Mouse (Mus musculus) MEL (cell line): ENCODE results near the gene Gm26965. TPM values are rescaled to one million over a fixed set of nuclear protein-coding genes. Genes with fewer than 3 reads are reported as not detected.
A peak's percentile ranks its signal among the peaks of the same experiment; 100 is the strongest.

Source experiments
- BHLHE40 ChIP-seq: IDR thresholded peaks from 2 replicates; pipeline ENCODE4 v1.6.1; 2012; ENCODE audit warnings: low read depth, mild to moderate bottlenecking, inconsistent platforms, low read length, improper control_type of control experiment, borderline replicate concordance
- GABPA ChIP-seq: IDR thresholded peaks from 2 replicates; pipeline ENCODE4 v1.6.1; 2012; ENCODE audit warnings: low read depth, mild to moderate bottlenecking, inconsistent platforms, low read length, improper control_type of control experiment, moderate library complexity
- MAFK ChIP-seq: IDR thresholded peaks from 2 replicates; pipeline ENCODE4 v1.6.1; 2011; ENCODE audit warnings: low read depth, mild to moderate bottlenecking, low read length, improper control_type of control experiment, borderline replicate concordance
- MAZ ChIP-seq: IDR thresholded peaks from 2 replicates; pipeline ENCODE4 v1.6.1; 2012; ENCODE audit warnings: low read depth, mild to moderate bottlenecking, inconsistent platforms, low read length, improper control_type of control experiment
- MEF2A ChIP-seq: IDR thresholded peaks from 2 replicates; pipeline ENCODE4 v1.6.1; 2014; ENCODE audit warnings: low read depth, mild to moderate bottlenecking, inconsistent platforms, low read length, improper control_type of control experiment; ENCODE audit not compliant: poor library complexity, insufficient replicate concordance, severe bottlenecking; ENCODE audit errors: extremely low read depth
- NELFE ChIP-seq: IDR thresholded peaks from 2 replicates; pipeline ENCODE4 v1.6.1; 2011; ENCODE audit warnings: low read depth, low read length, improper control_type of control experiment
- POLR2A ChIP-seq, 2 experiments: IDR thresholded peaks; 2 replicates each; pipeline ENCODE4 v1.6.1; 2011 to 2012; ENCODE audit warnings: low read length in 2 of 2, mild to moderate bottlenecking in 2 of 2, control low read depth in 1 of 2, improper control_type of control experiment in 1 of 2, low read depth in 1 of 2, moderate library complexity in 1 of 2; ENCODE audit not compliant: control insufficient read depth in 1 of 2, insufficient read depth in 1 of 2, poor library complexity in 1 of 2
- POLR2AphosphoS2 ChIP-seq: IDR thresholded peaks from 2 replicates; pipeline ENCODE4 v1.6.1; 2011; ENCODE audit warnings: low read length, improper control_type of control experiment
- POLR2AphosphoS5 ChIP-seq: IDR thresholded peaks from 2 replicates; pipeline ENCODE4 v1.6.1; 2012; ENCODE audit warnings: low read depth, borderline replicate concordance, mild to moderate bottlenecking, inconsistent platforms, low read length, moderate library complexity, mixed read lengths
- RCOR1 ChIP-seq: IDR thresholded peaks from 2 replicates; pipeline ENCODE4 v1.6.1; 2012; ENCODE audit warnings: low read depth, mild to moderate bottlenecking, inconsistent platforms, low read length, improper control_type of control experiment
- SMC3 ChIP-seq: IDR thresholded peaks from 2 replicates; pipeline ENCODE4 v1.6.1; 2011; ENCODE audit warnings: low read depth, low read length, improper control_type of control experiment
- TBP ChIP-seq: IDR thresholded peaks from 2 replicates; pipeline ENCODE4 v1.8.0; 2011; ENCODE audit warnings: low read depth, low read length, improper control_type of control experiment
- TCF12 ChIP-seq: IDR thresholded peaks from 2 replicates; pipeline ENCODE4 v1.6.1; 2014; ENCODE audit warnings: low read depth, mild to moderate bottlenecking, inconsistent platforms, low read length, improper control_type of control experiment, moderate library complexity
- USF2 ChIP-seq, 2 experiments: IDR thresholded peaks; 2 replicates each; pipeline ENCODE4 v1.6.1; 2011 to 2012; ENCODE audit warnings: improper control_type of control experiment in 2 of 2, low read length in 2 of 2, borderline replicate concordance in 1 of 2, inconsistent platforms in 1 of 2, low read depth in 1 of 2, mild to moderate bottlenecking in 1 of 2; ENCODE audit not compliant: insufficient read depth in 1 of 2
- ZC3H11A ChIP-seq: IDR thresholded peaks from 2 replicates; pipeline ENCODE4 v1.6.1; 2012; ENCODE audit warnings: low read depth, mild to moderate bottlenecking, inconsistent platforms, low read length, improper control_type of control experiment
- ZKSCAN1 ChIP-seq: IDR thresholded peaks from 2 replicates; pipeline ENCODE4 v1.6.1; 2012; ENCODE audit warnings: low read depth, mild to moderate bottlenecking, inconsistent platforms, low read length, improper control_type of control experiment, moderate library complexity
- polyA plus RNA-seq, 2 experiments: library from polyadenylated mRNA; stranded (reverse) in 1 of 2; unstranded in 1 of 2; fragments of >175 nt in 1 of 2; fragments of >200 nt in 1 of 2; gene quantifications; 2 replicates each; pipeline versions ENCODE4 v1.2.1 to v1.2.4; 2012; ENCODE audit warnings: low replicate concordance in 2 of 2, low read depth in 1 of 2; ENCODE audit not compliant: insufficient read length in 2 of 2, insufficient read depth in 1 of 2, missing spikeins in 1 of 2
- total RNA-seq: library from RNA; depleted of rRNA; stranded (reverse); fragments of 300-350 nt; gene quantifications from 2 replicates; pipeline ENCODE4 v1.2.3, GENCODE M21; 2012; rRNA removed

Gene Gm26965
- total and polyA plus RNA-seq, 3 experiments, result not detected

DNA sequence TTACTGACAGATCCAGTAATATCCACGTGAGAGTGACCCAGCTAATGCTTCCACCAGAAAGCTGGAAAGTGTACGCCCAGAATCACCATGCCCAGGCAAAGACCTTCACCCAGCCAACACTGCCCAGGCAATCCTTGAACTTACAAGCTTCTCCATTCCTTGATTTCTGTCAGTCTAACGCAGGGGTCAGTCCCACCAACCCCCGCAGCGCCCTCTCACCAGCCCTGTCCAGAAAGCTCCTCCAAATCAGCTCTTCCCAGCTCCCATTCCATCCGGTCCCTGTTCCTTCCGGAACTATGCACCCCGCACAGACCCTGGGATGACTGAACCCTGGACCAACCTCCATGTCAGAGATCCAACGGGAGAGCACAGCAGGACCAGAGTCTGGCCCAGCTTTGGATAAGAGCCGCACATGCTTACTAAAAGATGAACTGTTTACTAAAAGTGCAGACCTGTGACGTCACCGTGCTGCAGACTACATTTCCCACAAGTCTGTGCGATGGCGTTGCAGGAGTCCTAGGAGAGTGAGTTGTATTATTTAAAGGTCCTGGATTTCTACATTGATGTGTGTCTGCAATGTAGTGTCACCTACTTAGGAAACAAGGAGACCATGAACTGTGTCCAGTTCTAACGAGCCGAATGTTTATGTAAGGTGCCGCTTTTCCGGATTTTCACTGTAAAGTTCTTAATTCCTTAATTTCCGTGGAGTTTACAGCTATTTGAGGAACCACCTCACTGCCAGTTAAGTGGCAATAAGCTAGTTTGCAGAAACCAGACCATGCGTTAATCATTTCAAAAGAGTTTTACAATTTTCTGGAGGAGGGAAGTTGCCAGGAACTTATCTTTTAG, 74.6 kb downstream of the Gm26965 start, which contains the start of gene Zfp874a (continued):
- TF ChIP-seq MEF2A (no peak), RCOR1 (no peak), NELFE (no peak), MAFK (no peak), ZC3H11A (no peak), BHLHE40 (no peak), GABPA (no peak), POLR2AphosphoS2 (peak; percentile 23; the same call in 1 of the 2 replicates), ZKSCAN1 (no peak), TCF12 (0 out of 2 replicates have a peak, but pooled peaks have one; percentile 8), POLR2A (IDR thresholded peaks at IDR 0.05; ENCODE audit: control insufficient read depth in 1 of 2, insufficient read depth in 1 of 2, low read depth in 1 of 2, low read length in 2 of 2, poor library complexity in 1 of 2) (no peak; a peak in 1 of 4 replicates), SMC3 (no peak), USF2 (IDR thresholded peaks at IDR 0.05; ENCODE audit: borderline replicate concordance in 1 of 2, insufficient read depth in 1 of 2, low read depth in 1 of 2, low read length in 2 of 2) (no peak), POLR2AphosphoS5 (no peak), TBP (0 out of 2 replicates have a peak, but pooled peaks have one; percentile 35), MAZ (no peak)
- TF ChIP-seq, all 39 proteins: peak for 11

Other genes starting within 250 kb of the Gm26965 start
- 1.4 and 1.6 TPM in 2 replicates for gene Zfp458, start 247.7 kb downstream of the Gm26965 start, total RNA-seq
- gene Zfp458, start 247.7 kb downstream of the Gm26965 start, polyA plus RNA-seq, result 1 to 10 TPM in 1 of 2 experiments, not detected in 1; 1.3 TPM
- gene Zfp457, start 219.7 kb downstream of the Gm26965 start, total RNA-seq, result 1.1 and 1.7 TPM in 2 replicates
- gene Zfp457, start 219.7 kb downstream of the Gm26965 start, polyA plus RNA-seq, result 1 to 10 TPM in 1 of 2 experiments, not detected in 1; 1.4 TPM
- gene Zfp595, start 193.6 kb downstream of the Gm26965 start, total RNA-seq, result 3.2 and 3.9 TPM in 2 replicates
- gene Zfp595, start 193.6 kb downstream of the Gm26965 start, polyA plus RNA-seq, result 1 to 10 TPM in 1 of 2 experiments, not detected in 1; 2.6 TPM
- gene Gm28044, start 165.6 kb downstream of the Gm26965 start, total RNA-seq, result 2.5 and 3.6 TPM in 2 replicates
- gene Gm28044, start 165.6 kb downstream of the Gm26965 start, polyA plus RNA-seq, result 1 to 10 TPM in 1 of 2 experiments, not detected in 1; 1.1 TPM
- gene Zfp953, start 165.5 kb downstream of the Gm26965 start, total RNA-seq, result 0.75 and 0.81 TPM in 2 replicates
- gene Zfp953, start 165.5 kb downstream of the Gm26965 start, polyA plus RNA-seq, result under 1 TPM in 1 of 2 experiments, not detected in 1; 0.84 TPM
- 0.23 and 0.65 TPM in 2 replicates for gene Gm28041, start 150.4 kb downstream of the Gm26965 start, total RNA-seq
- gene Gm28041, start 150.4 kb downstream of the Gm26965 start, polyA plus RNA-seq, result under 1 TPM in 1 of 2 experiments, not detected in 1; 0.18 TPM
- gene Zfp456, start 150.3 kb downstream of the Gm26965 start, total RNA-seq, result 0.26 and 0.35 TPM in 2 replicates
- gene Zfp456, start 150.3 kb downstream of the Gm26965 start, polyA plus RNA-seq, result under 1 TPM in 1 of 2 experiments, not detected in 1; 0.43 TPM
- gene Zfp429, start 126.3 kb downstream of the Gm26965 start, total RNA-seq, result 1.0 and 1.1 TPM in 2 replicates
- gene Zfp429, start 126.3 kb downstream of the Gm26965 start, polyA plus RNA-seq, result under 1 TPM in 1 of 2 experiments, not detected in 1; 0.67 TPM
- gene Zfp459, start 104.7 kb downstream of the Gm26965 start, total RNA-seq, result not detected in 2 replicates
- not detected for gene Zfp459, start 104.7 kb downstream of the Gm26965 start, polyA plus RNA-seq
- gene Zfp874a, start 74.5 kb downstream of the Gm26965 start, total RNA-seq, result 4.8 and 6.1 TPM in 2 replicates
- gene Zfp874a, start 74.5 kb downstream of the Gm26965 start, polyA plus RNA-seq, result 1 to 10 TPM in 1 of 2 experiments, not detected in 1; 4.1 TPM
- 4.4 and 4.9 TPM in 2 replicates for gene Zfp874b, start 41.9 kb downstream of the Gm26965 start, total RNA-seq
- 1 to 10 TPM in 1 of 2 experiments, not detected in 1; 3.5 TPM for gene Zfp874b, start 41.9 kb downstream of the Gm26965 start, polyA plus RNA-seq
- gene Zfp58, start 25.6 kb downstream of the Gm26965 start, total RNA-seq, result 3.5 and 4.8 TPM in 2 replicates
- gene Zfp58, start 25.6 kb downstream of the Gm26965 start, polyA plus RNA-seq, result 1 to 10 TPM in 1 of 2 experiments, not detected in 1; 3.2 TPM
- 17.8 and 28.4 TPM in 2 replicates for gene Zfp87, start within 50 bp of the Gm26965 start, total RNA-seq
- 10 to 100 TPM in 1 of 2 experiments, not detected in 1; 11.7 TPM for gene Zfp87, start within 50 bp of the Gm26965 start, polyA plus RNA-seq
- 4.3 and 4.9 TPM in 2 replicates for gene Zfp748, start 27.7 kb upstream of the Gm26965 start, total RNA-seq
- 1 to 10 TPM in 1 of 2 experiments, not detected in 1; 4.0 TPM for gene Zfp748, start 27.7 kb upstream of the Gm26965 start, polyA plus RNA-seq
- gene Zfp729b, start 83.6 kb upstream of the Gm26965 start, total RNA-seq, result 6.0 and 7.0 TPM in 2 replicates
- 1 to 10 TPM in 1 of 2 experiments, not detected in 1; 5.0 TPM for gene Zfp729b, start 83.6 kb upstream of the Gm26965 start, polyA plus RNA-seq
- 1.6 and 1.7 TPM in 2 replicates for gene Gm49345, start 111.6 kb upstream of the Gm26965 start, total RNA-seq
- under 1 TPM in 1 of 2 experiments, not detected in 1; 0.54 TPM for gene Gm49345, start 111.6 kb upstream of the Gm26965 start, polyA plus RNA-seq
- gene Zfp729a, start 111.6 kb upstream of the Gm26965 start, total RNA-seq, result 1.9 and 2.7 TPM in 2 replicates
- 1 to 10 TPM in 1 of 2 experiments, not detected in 1; 2.6 TPM for gene Zfp729a, start 111.6 kb upstream of the Gm26965 start, polyA plus RNA-seq
- gene Zfp738, start 160.9 kb upstream of the Gm26965 start, total RNA-seq, result 0.59 and 2.0 TPM in 2 replicates
- 1 to 10 TPM in 1 of 2 experiments, not detected in 1; 2.4 TPM for gene Zfp738, start 160.9 kb upstream of the Gm26965 start, polyA plus RNA-seq
- 3.7 and 3.9 TPM in 2 replicates for gene Zfp65, start 203.0 kb upstream of the Gm26965 start, total RNA-seq
- gene Zfp65, start 203.0 kb upstream of the Gm26965 start, polyA plus RNA-seq, result 1 to 10 TPM in 1 of 2 experiments, not detected in 1; 2.9 TPM
- gene Zfp85, start 229.1 kb upstream of the Gm26965 start, total RNA-seq, result 1.4 and 2.1 TPM in 2 replicates
- 1 to 10 TPM in 1 of 2 experiments, not detected in 1; 1.6 TPM for gene Zfp85, start 229.1 kb upstream of the Gm26965 start, polyA plus RNA-seq